Mouse (Mus musculus) lung, postnatal 0 days (tissue): ENCODE data around the gene Ttc9c. TPM values are rescaled to one million over a fixed set of nuclear protein-coding genes. Genes with fewer than 3 reads are reported as not detected.

ENCODE experiments used
- ATAC-seq: fragments of 200-750 bp; cut with Nextera tagmentation; 2 replicates; pipeline ENCODE4 v1.8.0; 2017; ENCODE audit warnings: moderate library complexity
- DNase-seq: peaks from one replicate; pipeline ENCODE4 v3.0.0-alpha.2; 2016; ENCODE audit warnings: low spot score
- H3K27ac ChIP-seq: fragments of 300-500 bp; sonication (generic); 2 replicates; pipeline ENCODE4 v1.5.1; 2014; ENCODE audit warnings: antibody characterized with exemption, mild to moderate bottlenecking, low read length, mixed read lengths
- H3K27me3 ChIP-seq: fragments of 300-500 bp; sonication (generic); replicated peaks from 2 replicates; pipeline ENCODE4 v1.6.1; 2014; ENCODE audit warnings: low read length, mixed read lengths; ENCODE audit not compliant: insufficient read depth
- H3K36me3 ChIP-seq: fragments of 300-500 bp; sonication (generic); 2 replicates; pipeline ENCODE4 v1.6.1; 2014; ENCODE audit warnings: low read length, mixed read lengths; ENCODE audit not compliant: insufficient read depth
- H3K4me1 ChIP-seq: fragments of 300-500 bp; sonication (generic); 2 replicates; pipeline ENCODE4 v1.6.1; 2014; ENCODE audit warnings: antibody characterized with exemption, low read depth, low read length, mixed read lengths; ENCODE audit not compliant: insufficient read depth
- H3K4me2 ChIP-seq: fragments of 300-500 bp; sonication (generic); replicated peaks from 2 replicates; pipeline ENCODE4 v1.6.1; 2014; ENCODE audit warnings: low read depth, mild to moderate bottlenecking, low read length, moderate library complexity, mixed read lengths
- H3K4me3 ChIP-seq: fragments of 300-500 bp; sonication (generic); 2 replicates; pipeline ENCODE4 v1.5.1; 2014; ENCODE audit warnings: low read depth, low read length
- H3K9ac ChIP-seq: fragments of 300-500 bp; sonication (generic); replicated peaks from 2 replicates; pipeline ENCODE4 v1.6.1; 2014; ENCODE audit warnings: low read depth, mild to moderate bottlenecking
- H3K9me3 ChIP-seq: fragments of 300-500 bp; sonication (generic); 2 replicates; pipeline ENCODE4 v1.6.1; 2016; ENCODE audit warnings: low read length, mixed read lengths
- CTCF ChIP-seq: IDR thresholded peaks from 2 replicates; pipeline ENCODE4 v1.5.1; 2016; ENCODE audit warnings: antibody characterized with exemption, mild to moderate bottlenecking
- EP300 ChIP-seq: IDR thresholded peaks from 2 replicates; pipeline ENCODE4 v1.6.1; 2016; ENCODE audit warnings: antibody characterized with exemption, mild to moderate bottlenecking, control low read depth
- WGBS: fragments of 180-500 bp; shearing (Covaris S2); extraction: QIAGEN DNeasy Blood & Tissue Kit; methylation state at CpG from one replicate; pipeline ENCODE4 v1.1.7; 2014; 5-methylcytosine and 5-hydroxymethylcytosine counted together
- polyA plus RNA-seq: library from polyadenylated mRNA; unstranded; fragments of >200 nt; fragmentation: Nextera tagmentation; extraction: Ambion mirVana; gene quantifications from 2 replicates; pipeline ENCODE4 v1.2.1, GENCODE M21; 2015

Ttc9c gene
- polyA plus RNA-seq, 1 experiment from 2014 or later: 21.4 TPM

- Histone ChIP-seq H3K36me3 (peaks cover 10% of the 10 kb centered on the region; the same call in 1 of the 2 replicates), H3K9ac (no peak overlapping the region), H3K27me3 (no peaks in the 10 kb centered on the region), H3K4me1 (no peaks in the 10 kb centered on the region), H3K9me3 (no peaks in the 10 kb centered on the region), H3K27ac (no peak overlapping the region), H3K4me2 (0 out of 2 replicates have a peak overlapping the region, but pooled peaks have one; percentile 1), H3K4me3 (no peak overlapping the region)
- peak; percentile 36 for DNase-seq
- no peak for TF ChIP-seq EP300
- peak; percentile 49 for TF ChIP-seq CTCF
- 32% methylated on average over 7 of the region's 7 CpGs for WGBS
- ATAC-seq: peak; percentile 52
Observed at GRCm38 (mm10) chr19:8851639-8852038, 32.5 kb upstream of the Ttc9c start.

- Histone ChIP-seq H3K27ac (no peak within 1 kb of the TSS), H3K9ac (no peak within 1 kb of the TSS)
- DNase-seq: peak; percentile 82
Observed at GRCm38 (mm10) chr19:8850402-8850901, 31.3 kb upstream of the Ttc9c start, which contains the start of gene Lrrn4cl. Gene Lrrn4cl (plus strand): TSS chr19:8850768.

DNA sequence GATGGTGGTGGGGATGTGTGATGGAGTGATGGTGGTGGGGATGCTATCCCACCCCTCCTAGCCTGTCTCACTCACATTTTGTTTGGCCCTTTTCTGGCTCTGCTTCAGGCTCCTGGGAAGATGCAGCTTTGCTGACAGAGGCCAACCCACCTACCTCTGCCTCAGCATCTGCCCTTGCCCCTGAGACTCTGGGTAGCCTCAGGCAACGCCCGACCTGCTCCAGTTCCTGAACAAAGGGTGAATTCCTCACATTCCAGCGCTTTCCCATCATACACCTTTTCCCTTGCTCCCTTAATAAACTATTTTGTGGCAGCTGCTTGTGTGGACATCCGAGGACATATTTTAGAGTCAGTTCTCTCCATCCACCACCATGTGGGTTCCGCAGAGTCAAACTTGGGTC lies 29.2 kb upstream of the Ttc9c start:
- H3K9ac ChIP-seq: no peak overlapping the region
- no peak for ATAC-seq
- H3K27ac ChIP-seq: no peak overlapping the region
- H3K4me2 ChIP-seq: no peak overlapping the region
- WGBS: 69% methylated on average over 5 of the region's 5 CpGs
- no peak overlapping the region for H3K4me3 ChIP-seq
- no peaks in the 10 kb centered on the region for H3K4me1 ChIP-seq
- DNase-seq: no peak
- H3K27me3 ChIP-seq: no peaks in the 10 kb centered on the region
- TF ChIP-seq EP300 (no peak), CTCF (no peak)
- H3K36me3 ChIP-seq: peaks cover 16% of the 10 kb centered on the region; the same call in 1 of the 2 replicates
- H3K9me3 ChIP-seq: no peaks in the 10 kb centered on the region

More at GRCm38 (mm10) chr19:8850402-8850901, 31.3 kb upstream of the Ttc9c start, which contains the start of gene Lrrn4cl:
- WGBS: 22% methylated on average over 7 of the region's 7 CpGs
- peak; percentile 82 for ATAC-seq
- Histone ChIP-seq H3K4me2 (0 out of 2 replicates have a peak within 1 kb of the TSS, but pooled peaks have one; percentile 1), H3K4me3 (no peak within 1 kb of the TSS), H3K4me1 (no peaks in the 10 kb centered on the region), H3K27me3 (no peaks in the 10 kb centered on the region), H3K9me3 (no peaks in the 10 kb centered on the region), H3K36me3 (peaks cover 16% of the 10 kb centered on the region; the same call in 1 of the 2 replicates)
- TF ChIP-seq EP300 (no peak), CTCF (no peak)

DNA sequence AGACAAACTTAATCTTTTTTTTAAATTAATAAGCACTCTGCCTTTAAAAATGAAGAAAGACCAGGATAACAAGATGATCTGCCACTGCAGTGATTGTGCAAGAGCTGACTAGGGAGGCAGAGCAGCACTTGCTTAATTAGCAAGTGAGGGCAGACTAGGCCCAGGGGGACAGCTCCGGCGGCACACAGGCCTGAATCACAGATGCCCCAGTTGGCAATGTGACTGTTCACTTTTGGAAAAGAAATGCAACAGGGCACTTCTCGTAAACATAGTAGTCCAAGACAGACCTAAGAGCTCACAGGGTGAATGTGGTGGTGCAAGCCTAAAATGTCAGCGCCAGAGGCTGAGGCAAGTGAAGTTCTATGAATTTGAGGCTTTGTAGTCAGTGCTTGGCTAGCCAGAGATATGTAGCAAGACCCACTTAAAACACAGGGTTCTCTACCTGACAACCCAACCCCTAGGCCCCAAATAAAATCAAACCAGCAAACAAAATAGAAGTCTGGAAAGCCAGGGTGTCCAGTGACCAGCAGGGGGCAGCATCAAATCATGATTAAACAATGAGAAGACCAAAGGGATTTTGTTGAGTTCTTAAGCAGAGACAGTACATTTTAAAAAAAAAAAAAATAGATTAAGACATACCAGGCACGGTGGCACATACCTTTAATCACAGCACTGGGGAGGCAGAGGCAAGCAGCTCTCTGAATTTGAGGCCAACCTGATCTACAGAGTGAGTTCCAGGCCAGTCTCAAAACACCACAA lies 25.4 kb upstream of the Ttc9c start:
- H3K4me3 ChIP-seq: no peak overlapping the region
- H3K27me3 ChIP-seq: no peaks in the 10 kb centered on the region
- H3K36me3 ChIP-seq: peaks cover 16% of the 10 kb centered on the region; the same call in 1 of the 2 replicates
- no peak overlapping the region for H3K4me2 ChIP-seq
- 45% methylated on average over 5 of the region's 5 CpGs for WGBS
- peaks cover 6% of the 10 kb centered on the region; the same call in 1 of the 2 replicates for H3K4me1 ChIP-seq
- peak; percentile 45 for ATAC-seq
- H3K27ac ChIP-seq: peak overlapping the region; percentile 49
- TF ChIP-seq CTCF (peak; percentile 81), EP300 (no peak)
- peak; percentile 89 for DNase-seq
- H3K9me3 ChIP-seq: no peaks in the 10 kb centered on the region
- H3K9ac ChIP-seq: peak overlapping the region; percentile 12; the same call in 1 of the 2 replicates

- no peak overlapping the region for H3K27ac ChIP-seq
- no peak overlapping the region for H3K4me2 ChIP-seq
- H3K9ac ChIP-seq: no peak overlapping the region
- H3K27me3 ChIP-seq: no peaks in the 10 kb centered on the region
- 77% methylated on average over 6 of the region's 6 CpGs for WGBS
- peaks cover 10% of the 10 kb centered on the region; the same call in 1 of the 2 replicates for H3K4me1 ChIP-seq
- DNase-seq: peak; percentile 37
- H3K4me3 ChIP-seq: no peak overlapping the region
- no peak for ATAC-seq
- H3K9me3 ChIP-seq: no peaks in the 10 kb centered on the region
- TF ChIP-seq CTCF: no peak
- TF ChIP-seq EP300: no peak
- H3K36me3 ChIP-seq: peaks cover 16% of the 10 kb centered on the region; the same call in 1 of the 2 replicates
Observed at GRCm38 (mm10) chr19:8842961-8843360, 23.8 kb upstream of the Ttc9c start.

DNA sequence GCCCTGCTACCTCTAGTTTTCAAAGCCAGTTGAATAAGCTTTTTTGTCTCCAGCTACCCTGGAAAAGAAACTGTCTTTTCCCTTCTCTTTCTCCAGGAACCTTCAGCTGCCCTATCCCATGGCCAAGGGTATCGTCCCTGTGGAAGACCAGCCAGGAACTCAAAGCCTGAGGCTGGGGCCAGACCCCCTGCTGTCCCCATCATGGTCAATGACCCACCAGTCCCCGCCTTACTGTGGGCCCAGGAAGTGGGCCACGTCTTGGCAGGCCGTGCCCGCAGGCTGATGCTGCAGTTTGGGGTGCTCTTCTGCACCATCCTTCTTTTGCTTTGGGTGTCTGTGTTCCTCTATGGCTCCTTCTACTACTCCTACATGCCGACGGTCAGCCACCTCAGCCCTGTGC lies 21.9 kb upstream of the Ttc9c start:
- H3K27ac ChIP-seq: peak overlapping the region; percentile 44; the same call in 1 of the 2 replicates
- peaks cover 10% of the 10 kb centered on the region; the same call in 1 of the 2 replicates for H3K4me1 ChIP-seq
- peak overlapping the region; percentile 54 for H3K4me3 ChIP-seq
- H3K4me2 ChIP-seq: peak overlapping the region; percentile 71
- no peak for ATAC-seq
- no peaks in the 10 kb centered on the region for H3K9me3 ChIP-seq
- H3K9ac ChIP-seq: peak overlapping the region; percentile 50; the same call in 1 of the 2 replicates
- no peaks in the 10 kb centered on the region for H3K36me3 ChIP-seq
- H3K27me3 ChIP-seq: no peaks in the 10 kb centered on the region
- DNase-seq: no peak
- 91% methylated on average over 7 of the region's 7 CpGs for WGBS
- TF ChIP-seq CTCF: no peak
